Mouse (Mus musculus) forebrain, embryonic 15.5 days (tissue): ENCODE measurements at regions not wholly inside any gene's neighbourhood (a gene's known extent, or its start where the extent isn't known, plus 50 kb on each side); places are given as distances from the start of the nearest gene placed in this dataset.

Experiments used
- ATAC-seq: fragments of 200-750 bp; cut with Nextera tagmentation; replicated peaks from 2 replicates; pipeline ENCODE4 v1.8.0; 2017; ENCODE audit warnings: mild to moderate bottlenecking, moderate TSS enrichment, moderate library complexity
- H3K27ac ChIP-seq: fragments of 300-500 bp; sonication (generic); replicated peaks from 2 replicates; pipeline ENCODE4 v1.5.1; 2015; ENCODE audit warnings: mild to moderate bottlenecking, inconsistent platforms
- H3K27me3 ChIP-seq: fragments of 300-500 bp; sonication (generic); 2 replicates; pipeline ENCODE4 v1.6.1; 2015; ENCODE audit warnings: inconsistent platforms
- H3K36me3 ChIP-seq: fragments of 300-500 bp; sonication (generic); 2 replicates; pipeline ENCODE4 v1.6.1; 2015; ENCODE audit warnings: mild to moderate bottlenecking, inconsistent platforms
- H3K4me1 ChIP-seq: fragments of 300-500 bp; sonication (generic); 2 replicates; pipeline ENCODE4 v1.6.1; 2015; ENCODE audit warnings: inconsistent platforms
- H3K4me2 ChIP-seq: fragments of 300-500 bp; sonication (generic); replicated peaks from 2 replicates; pipeline ENCODE4 v1.6.1; 2015; ENCODE audit warnings: mild to moderate bottlenecking, inconsistent platforms
- H3K4me3 ChIP-seq: fragments of 300-500 bp; sonication (generic); 2 replicates; pipeline ENCODE4 v1.5.1; 2015; ENCODE audit warnings: mild to moderate bottlenecking, inconsistent platforms
- H3K9ac ChIP-seq: fragments of 300-500 bp; sonication (generic); replicated peaks from 2 replicates; pipeline ENCODE4 v1.6.1; 2015; ENCODE audit warnings: mild to moderate bottlenecking, inconsistent platforms
- H3K9me3 ChIP-seq: fragments of 300-500 bp; sonication (generic); 2 replicates; pipeline ENCODE4 v1.6.1; 2016; ENCODE audit warnings: inconsistent platforms
- WGBS: fragments of 180-500 bp; shearing (Covaris S2); methylation state at CpG from one replicate; pipeline ENCODE4 v1.1.7; 2015; ENCODE audit warnings: mixed read lengths; 5-methylcytosine and 5-hydroxymethylcytosine counted together

GRCm38 (mm10) chr7:76164191-76164590 is 65.5 kb upstream of the Agbl1 start:
- no peaks in the 10 kb centered on the region for H3K9me3 ChIP-seq
- no peak overlapping the region for H3K4me3 ChIP-seq
- no peak for ATAC-seq
- no peaks in the 10 kb centered on the region for H3K4me1 ChIP-seq
- H3K27me3 ChIP-seq: no peaks in the 10 kb centered on the region
- H3K9ac ChIP-seq: no peak overlapping the region
- 95% methylated on average over 1 of the region's 1 CpGs for WGBS
- no peaks in the 10 kb centered on the region for H3K36me3 ChIP-seq
- no peak overlapping the region for H3K27ac ChIP-seq
- H3K4me2 ChIP-seq: no peak overlapping the region

DNA sequence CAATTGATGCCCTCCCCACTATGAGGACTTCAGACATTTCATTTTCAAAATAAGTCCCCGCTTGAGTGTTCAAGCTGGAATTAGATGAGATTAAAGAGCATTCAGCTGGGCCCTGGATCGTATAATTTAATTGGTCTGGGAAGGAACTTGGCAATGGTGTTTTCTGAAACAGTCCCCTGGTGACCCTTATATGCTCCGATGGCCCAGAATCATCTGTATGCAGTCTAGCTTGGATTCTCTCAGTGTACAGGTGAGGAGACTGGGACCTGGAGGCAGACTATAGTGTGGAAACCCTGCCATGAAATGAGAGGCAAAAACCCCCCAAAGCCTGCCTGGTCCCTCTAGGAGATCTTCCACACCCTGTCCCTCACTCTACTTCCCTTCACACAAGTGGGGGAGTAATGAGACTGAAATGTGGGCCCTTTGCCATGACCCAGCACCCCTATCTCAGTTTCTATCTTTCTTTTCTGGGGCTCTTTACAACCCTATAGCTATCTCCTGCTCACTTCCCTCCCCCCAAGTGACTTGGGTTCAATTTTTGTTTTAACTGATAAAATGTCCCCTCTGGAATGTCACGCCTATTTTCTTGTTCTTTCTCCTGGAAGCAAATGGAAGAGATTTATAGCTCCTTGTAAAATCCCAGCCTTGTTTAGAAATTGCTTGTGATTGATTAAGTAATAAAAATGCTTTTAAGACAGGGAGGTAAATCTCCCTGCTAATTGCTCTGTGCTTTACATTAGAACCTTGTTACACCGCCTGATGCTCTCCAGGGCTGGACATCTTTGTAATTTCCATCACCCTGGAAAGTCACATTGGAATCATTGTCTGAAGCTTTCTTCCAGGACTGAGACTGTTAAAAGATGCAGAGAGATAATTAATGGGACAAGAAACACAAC is 64.7 kb upstream of the Agbl1 start:
- WGBS: 85% methylated on average over 5 of the region's 5 CpGs
- Histone ChIP-seq H3K36me3 (no peaks in the 10 kb centered on the region), H3K27me3 (no peaks in the 10 kb centered on the region), H3K9me3 (no peaks in the 10 kb centered on the region), H3K9ac (no peak overlapping the region), H3K27ac (no peak overlapping the region), H3K4me2 (no peak overlapping the region), H3K4me3 (no peak overlapping the region), H3K4me1 (no peaks in the 10 kb centered on the region)
- ATAC-seq: no peak

- Histone ChIP-seq H3K27me3 (no peaks in the 10 kb centered on the region), H3K4me3 (no peak overlapping the region)
- ATAC-seq: no peak
Measured at GRCm38 (mm10) chr7:76170481-76170880, 59.2 kb upstream of the Agbl1 start.

GRCm38 (mm10) chr7:76176235-76176634 is 53.5 kb upstream of the Agbl1 start:
- H3K4me3 ChIP-seq: no peak overlapping the region
- no peak overlapping the region for H3K4me2 ChIP-seq
- H3K9me3 ChIP-seq: no peaks in the 10 kb centered on the region
- H3K9ac ChIP-seq: no peak overlapping the region
- H3K4me1 ChIP-seq: no peaks in the 10 kb centered on the region
- no peaks in the 10 kb centered on the region for H3K36me3 ChIP-seq
- ATAC-seq: no peak
- no peak overlapping the region for H3K27ac ChIP-seq
- no peaks in the 10 kb centered on the region for H3K27me3 ChIP-seq
- 80% methylated on average over 5 of the region's 5 CpGs for WGBS

More at GRCm38 (mm10) chr7:76170481-76170880, 59.2 kb upstream of the Agbl1 start:
- Histone ChIP-seq H3K36me3 (no peaks in the 10 kb centered on the region), H3K27ac (no peak overlapping the region), H3K9ac (no peak overlapping the region), H3K4me2 (no peak overlapping the region), H3K9me3 (no peaks in the 10 kb centered on the region), H3K4me1 (no peaks in the 10 kb centered on the region)
- WGBS: 95% methylated on average over 2 of the region's 2 CpGs

DNA sequence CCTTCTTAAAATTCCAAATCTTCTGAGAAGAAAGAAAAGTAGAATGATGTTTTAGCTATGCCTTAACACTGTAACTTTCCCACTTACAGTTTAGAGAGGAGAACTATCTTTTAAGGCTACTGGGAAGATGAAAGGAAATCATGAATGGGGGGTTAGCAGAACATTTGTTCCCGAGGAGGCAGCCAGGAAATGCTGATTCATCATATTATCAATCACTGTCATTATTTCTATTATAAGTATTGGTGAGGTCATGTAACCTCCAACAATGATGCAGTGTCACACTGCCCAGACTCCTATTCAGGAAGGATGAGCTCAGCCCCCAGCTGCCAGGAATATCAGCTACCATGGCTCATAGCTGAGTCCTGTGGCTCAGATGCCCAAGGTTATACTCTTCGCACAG is 52.3 kb upstream of the Agbl1 start:
- Histone ChIP-seq H3K27me3 (no peaks in the 10 kb centered on the region), H3K4me3 (no peak overlapping the region), H3K27ac (no peak overlapping the region), H3K36me3 (no peaks in the 10 kb centered on the region), H3K4me2 (no peak overlapping the region), H3K4me1 (no peaks in the 10 kb centered on the region), H3K9ac (no peak overlapping the region), H3K9me3 (no peaks in the 10 kb centered on the region)
- WGBS: 78% methylated on average over 2 of the region's 2 CpGs
- ATAC-seq: no peak
